Mouse (Mus musculus) mature B cell (primary cell): ENCODE data around the gene Fcgr4.

ENCODE experiments used
- in situ Hi-C: fragments of 300-500 bp; cut with MboI; formaldehyde crosslinking; loops from 2 replicates; pipeline ENCODE4 v1.14.3; 2019

The Fcgr4 gene

GRCm38 (mm10) chr1:171006905-171007304 is 11.8 kb upstream of the Fcgr4 start:
- in situ Hi-C loops, result no loop called here

GRCm38 (mm10) chr1:171011733-171012132 is 7.0 kb upstream of the Fcgr4 start:
- in situ Hi-C loops, result no loop called here

GRCm38 (mm10) chr1:171016676-171017356 is 1.9 kb upstream of the Fcgr4 start:
- in situ Hi-C loops, result no loop called here

- in situ Hi-C loops, result no loop called here
Measured at GRCm38 (mm10) chr1:171017468-171018158, 1.1 kb upstream of the Fcgr4 start.

GRCm38 (mm10) chr1:171019311-171019950 is 711 bp downstream of the Fcgr4 start:
- in situ Hi-C loops, result no loop called here

- in situ Hi-C loops, result no loop called here
Measured at GRCm38 (mm10) chr1:171031752-171032151, 13.0 kb downstream of the Fcgr4 start.

GRCm38 (mm10) chr1:171032691-171033090 is 14.0 kb downstream of the Fcgr4 start:
- in situ Hi-C loops, result no loop called here

- in situ Hi-C loops, result no loop called here
Measured at GRCm38 (mm10) chr1:171033196-171033595, 14.5 kb downstream of the Fcgr4 start.

- in situ Hi-C loops, result no loop called here
Measured at GRCm38 (mm10) chr1:171033756-171034155, 15.0 kb downstream of the Fcgr4 start.

GRCm38 (mm10) chr1:171034201-171034600 is 15.5 kb downstream of the Fcgr4 start:
- in situ Hi-C loops, result no loop called here

- in situ Hi-C loops, result no loop called here
Measured at GRCm38 (mm10) chr1:171035611-171036010, 16.9 kb downstream of the Fcgr4 start.

GRCm38 (mm10) chr1:171036550-171037324 is 18.0 kb downstream of the Fcgr4 start:
- in situ Hi-C loops, result no loop called here

- in situ Hi-C loops, result no loop called here
Measured at GRCm38 (mm10) chr1:171037861-171038721, 19.4 kb downstream of the Fcgr4 start.

GRCm38 (mm10) chr1:171039135-171039534 is 20.4 kb downstream of the Fcgr4 start:
- in situ Hi-C loops, result no loop called here

- in situ Hi-C loops, result no loop called here
Measured at GRCm38 (mm10) chr1:171039880-171040279, 21.2 kb downstream of the Fcgr4 start.

- in situ Hi-C loops, result no loop called here
Measured at GRCm38 (mm10) chr1:171043594-171044153, 25.0 kb downstream of the Fcgr4 start.

GRCm38 (mm10) chr1:171044365-171045078 is 25.8 kb downstream of the Fcgr4 start:
- in situ Hi-C loops, result no loop called here

- in situ Hi-C loops, result no loop called here
Measured at GRCm38 (mm10) chr1:171045079-171045465, 26.4 kb downstream of the Fcgr4 start.

- in situ Hi-C loops, result no loop called here
Measured at GRCm38 (mm10) chr1:171046501-171046900, 27.8 kb downstream of the Fcgr4 start.

GRCm38 (mm10) chr1:171049263-171049662 is 30.5 kb downstream of the Fcgr4 start:
- in situ Hi-C loops, result no loop called here
